Mouse (Mus musculus) c-Kit-positive CD71-positive TER-119-positive erythroid progenitor cells, embryonic 14.5 days (primary cell): ENCODE results near the gene Rpl39.
"Not testable (repeated sequence)": the region's sequence is repeated elsewhere in the genome, so short reads cannot be mapped to it uniquely, and the experiment has no call there.

Experiments used
- DNase-seq: peaks from one replicate; pipeline ENCODE4 v3.0.0-alpha.2; 2013; ENCODE audit warnings: low spot score

Gene Rpl39

GRCm38 (mm10) chrX:37084927-37085660 is at the start of gene Rpl39:
Gene Rpl39, minus strand, starts transcription at chrX:37085402.
- peak; percentile 82 for DNase-seq

- DNase-seq = peak; percentile 80
Measured at GRCm38 (mm10) chrX:37126671-37127358, 41.6 kb upstream of the Rpl39 start, which contains the start of gene Nkap. Gene Nkap, plus strand, starts transcription at chrX:37126795.

DNA sequence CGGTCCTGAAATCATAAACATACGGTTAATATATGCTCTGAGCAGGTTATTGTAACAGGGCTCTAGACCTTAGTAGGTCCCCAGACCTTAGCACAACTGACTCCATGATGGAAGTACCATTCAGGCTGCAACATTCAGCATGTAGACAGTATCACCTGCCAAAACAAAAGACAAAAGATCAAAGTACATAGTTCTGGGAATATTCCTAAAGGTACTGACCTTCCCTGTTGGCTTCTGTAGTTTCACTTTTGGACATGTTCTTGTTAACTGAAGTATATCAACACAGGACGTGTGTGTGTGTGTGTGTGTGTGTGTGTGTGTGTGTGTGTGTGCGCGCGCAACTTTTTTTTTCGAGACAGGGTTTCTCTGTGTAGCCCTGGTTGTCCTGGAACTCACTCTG is 40.3 kb upstream of the Rpl39 start:
- DNase-seq = no peak

DNA sequence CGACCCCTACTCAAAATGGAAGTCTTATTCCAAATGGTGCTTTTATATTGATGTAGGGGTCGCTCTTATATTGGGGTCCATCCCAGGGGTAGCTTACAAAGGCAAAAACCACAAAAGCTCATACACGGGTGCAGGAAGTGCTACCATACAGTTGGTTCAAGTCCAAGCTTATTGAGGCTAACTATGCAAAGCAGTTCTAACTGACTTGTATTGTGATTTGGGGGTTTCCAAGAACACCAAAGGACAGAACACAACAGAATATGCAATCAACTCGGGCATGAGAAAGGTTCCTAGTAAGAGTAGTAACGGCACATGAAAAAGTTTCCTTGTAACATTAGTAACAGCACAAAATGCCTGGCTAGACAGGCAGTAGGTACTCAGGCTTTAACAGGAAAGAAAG is 35.0 kb upstream of the Rpl39 start:
- DNase-seq = no peak

- DNase-seq = no peak
Measured at GRCm38 (mm10) chrX:37119585-37119984, 34.4 kb upstream of the Rpl39 start.

DNA sequence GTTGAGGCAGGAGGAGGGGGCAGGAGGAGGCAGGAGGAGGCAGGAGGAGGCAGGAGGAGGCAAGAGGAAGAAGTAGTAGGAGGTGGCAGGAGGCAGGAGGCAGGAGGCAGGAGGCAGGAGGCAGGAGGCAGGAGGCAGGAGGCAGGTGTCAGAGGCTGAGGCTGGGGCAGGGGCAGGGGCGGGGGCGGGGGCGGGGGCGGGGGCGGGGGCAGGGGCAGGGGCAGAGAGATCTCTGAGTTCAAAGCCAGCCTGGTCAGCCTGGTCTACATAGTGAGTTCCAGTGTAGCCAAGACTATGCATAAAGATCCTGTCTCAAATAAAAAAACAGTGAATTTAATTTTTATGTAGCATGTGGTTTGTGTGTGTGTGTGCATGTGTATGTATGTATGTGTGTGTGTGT is 31.9 kb upstream of the Rpl39 start:
- DNase-seq = no peak

- DNase-seq = no peak
Measured at GRCm38 (mm10) chrX:37110881-37111193, 25.6 kb upstream of the Rpl39 start.

GRCm38 (mm10) chrX:37110193-37110880 is 25.1 kb upstream of the Rpl39 start, which contains the start of gene Upf3b:
Gene Upf3b, minus strand, starts transcription at chrX:37110322.
- peak; percentile 92 for DNase-seq

DNA sequence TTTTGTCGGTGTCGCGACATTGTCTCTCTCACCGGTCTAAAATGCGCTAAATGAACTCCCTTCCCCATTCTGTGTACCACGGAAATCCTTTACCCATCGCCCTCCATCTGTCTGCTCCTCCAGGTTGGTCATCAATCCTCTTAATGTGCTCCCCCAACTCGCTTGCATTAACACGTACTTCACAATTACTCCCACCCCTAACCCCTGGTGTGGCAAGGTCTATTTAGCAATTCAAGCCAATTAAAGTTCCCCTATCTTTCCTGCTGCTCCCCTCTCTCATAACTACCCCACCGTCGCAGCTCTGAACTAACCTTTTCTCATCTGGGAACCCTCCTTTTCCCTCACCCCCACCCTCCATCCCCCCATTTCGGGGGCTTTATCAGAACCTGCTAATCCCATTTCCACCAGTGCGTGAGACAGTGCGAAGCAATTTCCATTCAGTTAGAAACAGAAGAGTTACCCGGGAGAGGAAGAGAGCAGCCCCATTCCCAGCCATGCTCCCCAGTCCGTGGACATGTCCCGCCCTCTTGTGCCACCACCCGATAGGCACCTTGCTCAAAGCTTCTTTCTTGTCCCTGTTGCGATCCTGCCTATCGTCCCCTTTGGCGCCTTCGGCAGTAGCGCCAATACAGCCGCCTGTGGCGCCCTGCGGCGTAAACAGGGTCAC is 24.5 kb upstream of the Rpl39 start:
- no peak for DNase-seq

GRCm38 (mm10) chrX:37103826-37104225 is 18.6 kb upstream of the Rpl39 start:
- no peak for DNase-seq

DNA sequence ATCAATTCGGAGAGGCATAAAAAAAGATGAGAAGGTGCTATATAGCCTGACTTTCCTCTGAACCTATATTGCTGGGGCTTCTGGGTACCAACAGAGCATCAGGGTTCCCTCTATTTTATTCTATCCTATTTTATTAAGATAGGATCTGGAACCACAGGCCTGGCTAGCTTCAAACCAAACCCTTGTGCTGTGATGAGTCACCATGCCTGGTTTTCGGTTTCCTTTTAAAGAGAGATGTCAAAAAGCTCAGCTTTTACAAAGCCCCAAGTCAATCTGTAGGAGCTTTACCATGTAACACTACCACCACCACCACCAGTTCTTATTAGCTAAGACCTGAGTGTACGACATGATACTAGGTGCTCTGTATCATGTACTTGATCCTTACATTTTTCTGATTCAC is 13.5 kb upstream of the Rpl39 start:
- DNase-seq = no peak

- no peak for DNase-seq
Measured at GRCm38 (mm10) chrX:37095106-37095768, 10.0 kb upstream of the Rpl39 start.

- no peak for DNase-seq
Measured at GRCm38 (mm10) chrX:37091457-37091856, 6.3 kb upstream of the Rpl39 start.

DNA sequence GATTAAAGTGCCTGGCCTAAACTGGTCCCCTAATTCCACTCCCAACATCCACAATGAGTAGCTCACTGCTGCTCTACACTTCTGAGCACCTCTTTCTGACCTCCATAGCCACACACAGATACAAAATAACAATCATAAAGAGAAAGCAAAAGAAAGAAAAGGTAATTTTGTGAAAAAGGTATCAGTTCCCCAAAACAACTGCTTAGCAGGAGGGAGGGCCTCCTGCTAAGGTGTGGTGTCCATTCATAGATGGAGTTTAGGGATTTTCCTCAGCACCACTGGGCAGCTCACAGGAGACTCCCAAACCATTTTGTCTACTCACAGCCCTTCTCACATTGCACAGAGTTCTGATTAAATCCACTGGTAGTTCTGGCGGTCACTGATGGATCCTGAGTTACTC is 3.6 kb upstream of the Rpl39 start:
- no peak for DNase-seq

DNA sequence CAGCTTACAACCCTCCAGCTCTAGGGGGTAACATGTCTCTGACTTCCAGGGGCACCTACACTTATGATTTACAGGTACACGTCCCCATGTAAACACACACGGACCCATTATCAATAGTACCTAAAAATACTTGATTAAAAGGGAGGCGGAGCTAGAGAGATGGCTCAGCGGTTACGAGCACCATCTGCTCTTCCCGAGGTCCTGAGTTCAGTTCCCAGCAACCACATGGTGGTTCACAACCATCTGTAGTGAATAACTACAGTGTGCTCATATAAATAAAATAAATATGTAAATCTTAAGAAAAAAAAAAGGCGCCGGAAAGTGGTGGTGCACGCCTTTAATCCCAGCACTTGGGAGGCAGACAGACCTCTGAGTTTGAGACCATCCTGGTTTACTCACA is 463 bp upstream of the Rpl39 start:
- DNase-seq = no peak

GRCm38 (mm10) chrX:37084318-37084926 is 780 bp downstream of the Rpl39 start:
- DNase-seq = peak; percentile 42

DNA sequence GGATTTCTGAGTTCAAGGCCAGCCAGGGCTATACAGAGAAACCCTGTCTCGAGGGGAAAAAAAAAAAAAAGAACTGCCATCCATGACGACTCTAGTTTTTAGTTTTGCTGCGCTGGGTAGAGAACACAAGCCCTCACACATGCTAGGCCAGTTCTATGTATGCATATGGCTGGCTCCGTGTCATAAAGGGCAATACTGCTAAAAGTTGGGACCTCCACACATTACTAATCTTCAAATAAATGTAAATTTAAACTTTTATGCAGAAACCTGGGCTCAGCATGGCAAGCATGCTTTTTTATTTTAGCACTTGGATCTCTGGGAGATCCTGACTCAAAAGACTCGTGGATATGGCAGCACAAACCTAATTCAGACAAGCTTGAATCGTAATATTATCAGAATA is 4.0 kb downstream of the Rpl39 start:
- DNase-seq = no peak

- DNase-seq = not testable (repeated sequence)
Measured at GRCm38 (mm10) chrX:37080345-37080744, 4.9 kb downstream of the Rpl39 start.

- no peak for DNase-seq
Measured at GRCm38 (mm10) chrX:37076651-37077050, 8.6 kb downstream of the Rpl39 start.

DNA sequence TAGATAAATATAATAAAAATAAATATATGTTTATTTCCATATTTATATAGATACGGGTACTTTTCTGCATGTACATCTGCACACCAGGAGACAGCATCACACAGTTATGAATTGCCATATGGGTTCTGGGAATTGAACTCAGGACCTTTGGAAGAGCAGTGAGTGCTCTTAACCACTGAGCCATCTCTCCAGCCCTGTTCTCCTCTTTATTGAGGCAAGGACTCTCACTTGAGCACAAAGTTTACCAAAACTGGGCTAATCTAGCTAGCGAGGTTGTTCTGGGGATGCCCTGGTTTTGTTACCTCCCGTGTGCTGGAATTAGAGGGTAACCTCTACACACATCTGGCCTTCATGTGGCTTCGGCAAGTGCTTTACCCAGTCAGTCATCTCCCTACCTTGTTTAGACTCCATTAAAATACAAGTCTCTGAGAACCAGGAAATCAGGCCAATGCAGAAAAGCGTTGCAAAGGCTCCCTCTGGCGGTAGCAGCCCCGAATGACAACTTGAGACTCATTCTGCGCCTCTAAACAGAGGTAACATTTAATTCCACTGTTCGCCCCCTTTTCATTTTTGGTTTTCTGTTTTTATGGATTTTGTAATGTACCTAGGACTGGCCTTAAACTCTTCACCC is 10.8 kb downstream of the Rpl39 start:
- peak; percentile 42 for DNase-seq

DNA sequence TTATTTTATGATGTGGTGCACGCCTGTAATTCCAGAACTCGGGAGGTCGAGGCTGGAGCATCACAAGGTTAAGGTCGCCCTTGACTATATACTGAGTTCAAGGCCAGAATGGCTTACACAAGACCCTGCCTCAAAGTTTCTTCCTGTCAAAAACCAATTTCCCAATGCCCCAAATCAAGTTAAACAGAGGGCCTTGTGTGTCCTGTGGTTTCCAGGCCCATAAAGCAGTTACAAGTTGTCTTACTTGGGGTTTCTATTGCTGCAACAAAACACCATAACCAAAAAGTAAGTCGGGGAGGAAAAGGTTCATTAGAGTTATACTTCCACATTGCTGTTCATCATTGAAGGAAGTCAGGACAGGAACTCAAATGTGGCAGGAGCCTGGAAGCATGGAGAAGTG is 16.4 kb downstream of the Rpl39 start:
- DNase-seq = no peak
